Mouse (Mus musculus) right cerebral cortex, postnatal 36 days (tissue): Measurements from ENCODE around the gene Gdf11.
A peak's percentile ranks its signal among the peaks of the same experiment; 100 is the strongest.

Experiments used
- DNase-seq, 2 experiments: peaks; one replicate each; pipeline ENCODE4 v3.0.0; 2022; ENCODE audit warnings: low spot score in 2 of 2, mixed read lengths in 1 of 2

The Gdf11 gene

GRCm38 (mm10) chr10:128895437-128895836, 3.9 kb upstream of the Gdf11 start:
- DNase-seq: peak in 1 of 2 experiments; percentile 48

DNA sequence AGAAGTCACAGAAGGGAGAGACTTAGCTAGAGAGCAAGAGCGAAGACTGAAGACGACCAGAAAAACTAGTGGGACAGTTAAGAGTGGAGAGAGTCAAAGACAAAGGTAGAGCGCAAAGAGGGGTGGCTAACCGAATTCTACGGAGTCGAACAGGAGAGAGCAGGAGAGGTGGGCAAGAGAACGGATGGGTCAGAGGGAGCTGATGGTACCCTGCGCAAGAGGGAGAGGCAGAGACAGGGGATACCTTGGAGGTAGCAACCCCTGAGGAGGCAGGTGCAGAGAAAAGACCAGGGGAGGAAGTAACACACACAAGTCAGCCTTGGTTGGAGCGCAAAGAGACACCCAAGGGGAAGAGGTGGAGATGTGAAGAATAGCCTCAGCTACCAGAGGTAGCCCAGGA, 728 bp upstream of the Gdf11 start:
- DNase-seq: no peak

GRCm38 (mm10) chr10:128890383-128891295, 879 bp downstream of the Gdf11 start:
- DNase-seq: no peak

DNA sequence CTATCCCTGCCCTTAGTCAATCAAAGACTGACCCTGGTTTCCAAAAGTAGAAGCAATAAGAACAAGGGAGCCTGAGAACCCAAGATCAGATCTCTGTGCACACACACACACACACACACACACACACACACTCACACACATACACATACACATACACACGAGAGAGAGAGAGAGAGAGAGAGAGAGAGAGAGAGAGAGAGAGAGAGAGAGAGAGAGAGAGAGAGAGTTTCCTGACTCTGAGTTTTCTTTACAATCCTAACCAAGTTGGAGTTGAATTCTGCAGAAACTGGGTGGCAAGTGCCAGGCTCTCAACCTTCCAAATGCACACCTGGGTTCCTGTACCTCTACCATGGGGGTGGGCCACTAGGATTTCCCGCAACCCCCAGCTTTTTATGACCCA, 1.7 kb downstream of the Gdf11 start:
- no peak for DNase-seq

GRCm38 (mm10) chr10:128888941-128889827, 2.3 kb downstream of the Gdf11 start:
- no peak for DNase-seq

DNA sequence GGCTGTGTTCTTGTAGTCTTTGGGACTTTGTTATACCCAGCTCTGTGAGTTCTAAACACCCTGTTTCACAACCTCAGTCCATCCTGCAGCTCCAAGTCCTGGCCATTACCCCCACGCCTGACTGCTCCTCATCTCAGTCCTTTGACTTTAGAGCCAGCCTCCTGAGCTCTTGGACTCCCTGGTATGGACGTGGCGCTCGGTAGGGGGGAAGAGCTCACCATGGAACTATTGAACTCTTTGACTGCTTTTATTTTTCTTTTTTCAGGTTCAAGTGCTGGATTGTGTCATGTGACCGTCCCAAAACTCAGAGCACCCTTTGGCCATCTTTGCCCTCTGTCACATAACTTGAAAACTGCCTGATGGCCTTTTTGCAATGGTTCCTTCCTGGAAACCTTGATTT, 9.5 kb downstream of the Gdf11 start:
- DNase-seq: no peak

DNA sequence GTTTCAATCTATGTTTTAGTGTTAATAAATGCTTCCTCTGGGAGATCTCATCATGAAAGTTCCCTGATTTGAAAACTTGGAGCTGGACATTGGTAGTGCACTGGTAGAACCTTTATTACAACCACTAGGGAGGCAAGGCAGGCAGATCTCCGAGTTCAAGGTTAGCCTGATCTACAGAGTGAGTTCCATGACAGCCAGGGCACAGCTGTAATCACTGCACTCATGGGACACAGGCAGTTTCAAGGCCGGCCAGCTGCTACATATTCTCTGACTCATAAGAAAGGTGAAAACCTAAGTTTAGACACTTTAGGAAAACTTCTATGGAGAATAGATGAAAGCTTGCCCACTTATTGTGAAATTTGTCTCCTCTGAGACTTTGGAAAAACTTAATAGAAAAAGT, 12.7 kb downstream of the Gdf11 start:
- no peak for DNase-seq

DNA sequence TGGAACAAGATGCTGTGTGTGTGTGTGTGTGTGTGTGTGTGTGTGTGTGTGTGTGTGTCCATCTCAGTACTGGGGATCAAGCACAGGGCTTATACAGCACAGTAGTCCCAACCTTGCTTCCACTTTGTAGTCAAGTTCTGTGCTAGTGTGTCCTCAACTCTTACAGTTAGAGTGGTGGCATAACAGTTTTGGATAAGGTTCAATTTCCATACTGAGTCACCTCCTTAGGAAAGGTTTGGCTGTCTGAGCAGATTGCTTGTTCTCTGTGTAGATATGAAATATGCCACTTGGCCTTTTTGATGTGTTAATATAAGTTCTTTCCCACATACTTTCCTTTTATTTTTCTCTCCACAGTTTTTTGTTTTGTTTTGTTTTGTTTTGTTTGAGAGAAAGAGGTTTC, 13.2 kb downstream of the Gdf11 start:
- DNase-seq: no peak

DNA sequence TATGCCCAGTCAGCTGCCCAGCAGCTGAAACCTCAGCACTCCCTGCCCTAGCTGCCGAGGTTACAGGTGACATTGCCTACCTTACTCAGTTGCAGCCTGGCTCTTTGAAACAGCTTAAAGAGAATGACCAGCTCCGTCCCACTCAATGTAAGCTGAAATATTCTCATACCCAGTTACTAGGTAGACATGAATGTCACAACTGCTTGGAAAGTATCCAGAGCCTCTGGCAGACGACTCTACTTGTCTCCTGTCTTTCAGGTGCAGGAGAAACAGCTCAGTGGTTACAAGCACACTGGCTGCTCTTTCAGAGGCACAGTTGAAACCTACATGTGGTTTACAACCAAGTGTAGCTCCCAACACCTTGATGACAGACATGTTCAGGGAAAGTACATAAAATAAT, 21.2 kb downstream of the Gdf11 start:
- no peak for DNase-seq

GRCm38 (mm10) chr10:128866518-128866917, 25.0 kb downstream of the Gdf11 start:
- no peak for DNase-seq

DNA sequence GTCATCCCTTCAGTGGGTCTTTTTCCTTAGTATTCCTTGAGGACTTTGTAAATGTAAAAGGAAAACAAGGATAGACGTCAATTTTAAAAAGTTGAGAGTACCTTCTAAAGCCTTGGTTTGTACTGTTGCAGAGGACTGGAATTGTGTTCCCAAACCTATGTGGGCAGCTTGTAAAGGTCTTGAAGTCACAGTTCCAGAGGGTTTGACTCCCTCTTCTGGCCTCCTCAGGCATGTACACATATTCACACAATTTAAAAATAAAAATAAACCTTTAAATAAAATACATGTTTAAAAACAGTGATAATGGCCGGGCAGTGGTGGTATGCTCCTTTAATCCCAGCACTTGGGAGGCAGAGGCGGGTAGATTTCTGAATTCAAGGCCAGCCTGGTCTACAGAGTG, 25.5 kb downstream of the Gdf11 start:
- DNase-seq: no peak

DNA sequence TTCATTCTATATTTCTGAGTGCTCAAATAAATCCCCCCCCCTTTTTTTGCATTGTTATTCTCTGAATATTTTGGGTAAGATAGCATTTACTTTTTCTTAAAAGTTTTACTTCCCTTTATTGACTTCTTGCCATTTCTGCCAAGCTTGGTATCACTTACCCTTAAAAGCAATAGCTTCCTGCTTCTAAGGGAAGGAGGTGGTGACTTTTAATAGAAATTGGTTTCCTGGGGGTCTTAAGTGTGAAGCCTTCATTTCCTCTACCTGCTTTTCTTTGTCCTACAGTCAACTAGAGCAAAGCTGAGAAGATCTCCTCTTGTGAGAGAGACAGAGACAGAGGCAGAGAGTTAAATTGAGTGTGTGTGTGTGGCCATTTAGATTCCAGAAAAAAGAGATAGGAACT, 30.3 kb downstream of the Gdf11 start:
- no peak for DNase-seq

GRCm38 (mm10) chr10:128850339-128850738, 41.2 kb downstream of the Gdf11 start:
- DNase-seq: no peak

GRCm38 (mm10) chr10:128848426-128848825, 43.1 kb downstream of the Gdf11 start:
- no peak for DNase-seq

DNA sequence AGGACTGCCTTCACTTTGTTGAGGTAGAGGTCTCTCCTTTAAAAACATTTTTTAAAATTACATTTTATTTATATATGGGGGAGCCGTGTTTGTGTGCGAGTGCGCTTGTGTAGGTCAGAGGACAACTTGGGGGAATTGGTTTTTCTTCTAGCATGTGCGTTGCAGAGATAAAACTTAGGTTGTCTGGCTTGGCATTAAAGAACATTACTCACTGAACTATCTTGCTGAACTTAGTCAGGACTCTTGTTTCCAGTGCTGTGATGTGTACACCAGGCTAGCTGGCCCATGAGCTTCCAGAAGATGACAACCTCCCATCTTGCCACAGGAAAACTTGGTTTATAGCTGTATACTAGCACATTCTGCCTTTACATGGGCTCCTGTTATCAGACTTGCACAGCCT, 44.9 kb downstream of the Gdf11 start:
- DNase-seq: no peak

DNA sequence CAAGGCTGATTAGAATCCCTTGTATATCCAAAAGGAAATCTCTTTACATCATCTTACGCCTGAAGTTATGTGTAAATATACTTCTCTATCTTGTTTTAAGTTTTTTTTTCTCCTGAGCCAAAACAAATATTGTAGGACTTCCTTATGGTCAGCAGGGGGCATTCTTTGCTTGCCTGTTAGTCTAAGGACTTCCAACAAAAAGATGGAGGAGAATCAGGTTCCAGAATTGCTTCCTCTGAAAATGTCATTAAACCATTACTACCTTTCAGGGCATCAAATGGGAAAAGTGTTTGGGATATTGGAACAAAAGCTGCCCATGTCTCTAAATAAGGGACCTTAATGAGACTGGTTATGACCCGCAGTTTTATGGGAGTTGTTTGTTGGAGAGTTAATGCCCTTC, 46.0 kb downstream of the Gdf11 start:
- no peak for DNase-seq

DNA sequence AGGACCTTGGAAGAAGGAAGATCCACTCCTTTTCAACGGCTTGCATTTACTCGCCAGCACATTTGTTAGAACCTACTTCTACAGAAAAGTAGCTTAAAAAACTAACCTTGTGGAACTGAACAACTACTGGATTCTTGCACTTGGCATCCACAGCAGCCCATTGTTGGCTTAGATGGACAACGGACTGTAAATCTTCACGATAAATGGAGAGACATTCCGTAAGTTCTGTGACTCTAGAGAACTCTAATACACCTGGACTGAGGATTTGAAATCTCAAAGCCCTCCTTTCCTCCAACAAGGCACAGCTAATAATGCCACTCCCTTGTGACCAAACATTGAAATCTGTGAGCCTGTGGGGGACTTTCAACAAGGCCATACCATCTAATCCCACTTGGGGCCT, 48.3 kb downstream of the Gdf11 start:
- DNase-seq: no peak

GRCm38 (mm10) chr10:128840612-128841011, 50.9 kb downstream of the Gdf11 start:
- DNase-seq: no peak

DNA sequence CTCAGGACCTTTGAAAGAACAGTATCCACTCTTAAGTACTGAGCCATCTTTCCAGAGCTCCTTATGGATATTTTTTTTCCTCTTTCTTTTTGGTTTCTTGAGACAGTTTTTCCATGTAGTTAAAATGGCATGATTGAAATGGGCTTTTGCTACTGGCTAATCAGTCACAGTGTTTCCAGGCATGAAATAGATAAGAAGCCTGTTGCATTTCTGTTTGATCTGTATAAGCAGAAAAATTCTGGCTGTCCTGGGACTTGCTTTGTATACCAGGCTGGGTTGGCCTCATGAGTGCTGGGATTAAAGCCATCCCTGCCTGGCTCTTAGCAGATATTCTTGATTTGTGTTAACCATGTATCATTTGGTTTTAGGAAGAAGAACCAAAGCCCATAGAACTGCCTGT, 52.1 kb downstream of the Gdf11 start:
- DNase-seq: no peak

- DNase-seq: no peak
Observed at GRCm38 (mm10) chr10:128837400-128837799, 54.1 kb downstream of the Gdf11 start.
